Mouse (Mus musculus) testis, postnatal 14 days (tissue): ENCODE results near the gene Pnrc1.

Source experiments
- DNase-seq: peaks from one replicate; pipeline ENCODE4 v3.0.0; 2021; ENCODE audit warnings: low spot score

Gene Pnrc1

GRCm38 (mm10) chr4:33224003-33224675 lies 65.8 kb downstream of the Pnrc1 start:
- DNase-seq: no peak

GRCm38 (mm10) chr4:33221847-33222246 lies 68.1 kb downstream of the Pnrc1 start:
- DNase-seq: no peak

- peak; percentile 23 for DNase-seq
Measured at GRCm38 (mm10) chr4:33208881-33209841, 80.8 kb downstream of the Pnrc1 start, which contains the start of gene Srsf12. TSS of gene Srsf12 (plus strand) at chr4:33208991.

DNA sequence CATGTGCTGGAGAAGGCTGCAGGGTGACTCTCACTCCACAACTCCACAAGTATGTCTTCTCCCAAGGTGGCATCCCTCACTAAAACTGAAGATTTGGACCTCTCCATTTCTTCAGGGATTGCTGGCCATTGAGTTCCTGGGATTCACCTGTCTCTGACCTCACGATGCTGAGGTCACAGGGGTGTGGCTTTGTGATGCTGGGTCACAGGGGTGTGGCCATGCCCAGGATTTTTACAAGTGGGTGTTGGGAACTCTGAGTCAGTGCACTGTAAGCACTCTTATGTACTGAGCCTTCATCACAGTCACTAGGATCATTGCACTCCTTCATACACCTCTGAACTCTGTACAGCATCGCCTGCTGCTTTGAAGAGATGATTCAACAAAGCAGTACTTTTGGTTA lies 82.4 kb downstream of the Pnrc1 start:
- DNase-seq: no peak

DNA sequence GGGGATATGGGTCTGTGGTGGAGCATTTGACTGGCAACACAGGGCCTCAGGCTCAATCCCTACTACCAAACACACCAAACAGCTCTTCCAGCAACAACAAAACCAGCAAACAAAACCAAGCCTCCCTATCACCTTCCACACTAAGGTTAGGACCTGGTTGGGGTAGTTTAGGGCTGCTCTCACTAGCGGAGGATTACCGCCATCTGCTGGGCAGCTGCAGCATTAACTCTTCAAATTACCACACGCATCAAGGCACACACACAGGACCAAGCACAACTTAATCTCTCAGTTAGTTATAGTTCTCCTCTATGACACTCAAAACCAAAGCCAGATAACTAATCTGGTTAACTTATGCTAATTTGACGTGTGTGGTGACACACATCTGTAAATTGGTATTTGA lies 85.3 kb downstream of the Pnrc1 start:
- DNase-seq: no peak

DNA sequence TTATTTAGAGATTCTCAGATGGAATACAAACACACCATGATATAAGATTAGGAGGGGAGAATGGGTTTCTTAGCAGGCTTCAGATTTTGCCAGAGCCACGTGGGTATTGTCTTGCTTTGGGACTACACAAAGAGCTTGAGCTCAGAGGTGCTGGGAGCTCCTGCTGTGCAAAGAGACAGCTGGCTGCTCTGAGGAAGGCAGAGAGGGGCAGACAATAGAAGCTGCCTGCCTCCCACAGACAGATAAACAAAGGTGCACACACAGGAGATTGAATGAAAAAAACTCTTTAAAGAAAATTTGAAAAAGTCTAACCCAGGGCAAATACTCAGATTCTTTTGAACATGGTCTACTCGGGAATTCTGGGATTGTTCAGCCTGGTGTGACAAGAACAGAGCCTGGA lies 91.8 kb downstream of the Pnrc1 start:
- no peak for DNase-seq
